Mouse (Mus musculus) G1E (cell line): ENCODE data around the gene Fgf3. TPM values are rescaled to one million over a fixed set of nuclear protein-coding genes. Genes with fewer than 3 reads are reported as not detected.
A peak's percentile ranks its signal among the peaks of the same experiment; 100 is the strongest.

Experiments used
- ATAC-seq: 2 replicates; pipeline ENCODE4 v1.8.0; 2016; ENCODE audit warnings: mild to moderate bottlenecking; ENCODE audit not compliant: insufficient number of reproducible peaks, poor library complexity, low FRiP score, severe bottlenecking; ENCODE audit errors: extremely low read depth
- DNase-seq: peaks from one replicate; pipeline ENCODE4 v3.0.0; 2012; ENCODE audit warnings: low spot score
- H3K27me3 ChIP-seq: 2 replicates; pipeline ENCODE4 v1.6.1; 2012; ENCODE audit warnings: mild to moderate bottlenecking, low read length, inconsistent platforms; ENCODE audit not compliant: insufficient read depth
- H3K36me3 ChIP-seq: replicated peaks from 2 replicates; pipeline ENCODE3; 2012; ENCODE audit warnings: mild to moderate bottlenecking, inconsistent platforms
- H3K4me1 ChIP-seq: 2 replicates; pipeline ENCODE4 v1.6.1; 2012; ENCODE audit warnings: low read depth, low read length, inconsistent platforms, mixed read lengths; ENCODE audit not compliant: insufficient read depth
- H3K4me3 ChIP-seq: 2 replicates; pipeline ENCODE4 v1.5.1; 2012; ENCODE audit warnings: low read depth, mild to moderate bottlenecking, inconsistent platforms, low read length, moderate library complexity, mixed read lengths
- H3K9me3 ChIP-seq: replicated peaks from 2 replicates; pipeline ENCODE4 v1.6.1; 2012; ENCODE audit warnings: inconsistent platforms
- CTCF ChIP-seq: IDR thresholded peaks from 2 replicates; pipeline ENCODE4 v1.5.1; 2012; ENCODE audit warnings: low read depth, low read length, inconsistent platforms, mixed read lengths
- GATA1 ChIP-seq: IDR thresholded peaks from 2 replicates; pipeline ENCODE4 v1.6.1; 2012; ENCODE audit warnings: borderline replicate concordance, low read length, inconsistent platforms, mixed read lengths
- GATA2 ChIP-seq: IDR thresholded peaks from 2 replicates; pipeline ENCODE4 v1.6.1; 2012; ENCODE audit warnings: low read depth, low read length, inconsistent platforms, borderline replicate concordance
- POLR2AphosphoS5 ChIP-seq: IDR thresholded peaks from 2 replicates; pipeline ENCODE4 v1.6.1; 2012; ENCODE audit warnings: low read depth, low read length, inconsistent platforms; ENCODE audit not compliant: insufficient replicate concordance
- TAL1 ChIP-seq: conservative IDR thresholded peaks from 2 replicates; pipeline ENCODE4 v1.6.1; 2012; ENCODE audit warnings: low read depth, low read length, inconsistent platforms, mixed read lengths
- polyA plus RNA-seq: library from polyadenylated mRNA; stranded (reverse); fragments of >175 nt; gene quantifications from 2 replicates; pipeline ENCODE4 v1.2.3, GENCODE M21; 2012
- total RNA-seq, 2 experiments: library from RNA; stranded (forward) in 1 of 2; stranded (reverse) in 1 of 2; fragments of 200-1000 nt in 1 of 2; fragments of >200 nt in 1 of 2; fragmentation: Nextera tagmentation in 1 of 2; gene quantifications; 2 replicates each; pipeline ENCODE4 v1.2.3; 2014 to 2017

Fgf3 gene
- total and polyA plus RNA-seq, 3 experiments, result 0.68 to 14.8 (median 6.2) TPM

GRCm38 (mm10) chr7:144891863-144892262, 54.0 kb downstream of the Fgf3 start:
- no peaks in the 10 kb centered on the region; the same call in 1 of the 2 replicates for H3K9me3 ChIP-seq
- peaks cover 53% of the 10 kb centered on the region for H3K4me1 ChIP-seq
- H3K27me3 ChIP-seq, result no peaks in the 10 kb centered on the region
- no peak for TF ChIP-seq TAL1
- TF ChIP-seq POLR2AphosphoS5, result no peak
- TF ChIP-seq GATA2, result no peak
- TF ChIP-seq GATA1, result no peak
- no peak for TF ChIP-seq CTCF
- peaks cover 56% of the 10 kb centered on the region for H3K36me3 ChIP-seq
- no peak overlapping the region for H3K4me3 ChIP-seq
- ATAC-seq, result no peak
- DNase-seq, result no peak

- peaks cover 53% of the 10 kb centered on the region for H3K4me1 ChIP-seq
- TF ChIP-seq GATA1, result no peak
- no peak for TF ChIP-seq POLR2AphosphoS5
- TF ChIP-seq GATA2, result no peak
- DNase-seq, result no peak
- no peaks in the 10 kb centered on the region for H3K27me3 ChIP-seq
- H3K36me3 ChIP-seq, result peaks cover 52% of the 10 kb centered on the region
- H3K9me3 ChIP-seq, result no peaks in the 10 kb centered on the region; the same call in 1 of the 2 replicates
- H3K4me3 ChIP-seq, result peak overlapping the region; percentile 3; the same call in 1 of the 2 replicates
- ATAC-seq, result no peak
Observed at GRCm38 (mm10) chr7:144892322-144892721, 54.4 kb downstream of the Fgf3 start.

Other genes with a start within 250 kb of the Fgf3 start
- gene Ano1, start 86.1 kb upstream of the Fgf3 start, total RNA-seq (2014; fragmentation: Nextera tagmentation), result 7.1 and 11.3 TPM in 2 replicates
- 3.2 and 3.7 TPM in 2 replicates for gene Ano1, start 86.1 kb upstream of the Fgf3 start, total RNA-seq (2017)
- 1.2 and 1.8 TPM in 2 replicates for gene Ano1, start 86.1 kb upstream of the Fgf3 start, polyA plus RNA-seq
- not detected in 2 replicates for gene Fgf4, start 9.3 kb downstream of the Fgf3 start, total RNA-seq (2014; fragmentation: Nextera tagmentation)
- not detected in 2 replicates for gene Fgf4, start 9.3 kb downstream of the Fgf3 start, total RNA-seq (2017)
- gene Fgf4, start 9.3 kb downstream of the Fgf3 start, polyA plus RNA-seq, result not detected in 2 replicates
- 121 and 129 TPM in 2 replicates for gene Fgf15, start 58.4 kb downstream of the Fgf3 start, total RNA-seq (2014; fragmentation: Nextera tagmentation)
- gene Fgf15, start 58.4 kb downstream of the Fgf3 start, total RNA-seq (2017), result 34.6 and 38.9 TPM in 2 replicates
- 39.2 and 48.5 TPM in 2 replicates for gene Fgf15, start 58.4 kb downstream of the Fgf3 start, polyA plus RNA-seq
- 13.7 and 15.2 TPM in 2 replicates for gene LTO1, start 77.0 kb downstream of the Fgf3 start, total RNA-seq (2014; fragmentation: Nextera tagmentation)
- gene LTO1, start 77.0 kb downstream of the Fgf3 start, total RNA-seq (2017), result 26.8 and 34.0 TPM in 2 replicates
- gene LTO1, start 77.0 kb downstream of the Fgf3 start, polyA plus RNA-seq, result 27.9 TPM in 2 replicates
- not detected in 2 replicates for gene Ccnd1, start 101.8 kb downstream of the Fgf3 start, total RNA-seq (2014; fragmentation: Nextera tagmentation)
- 0.22 TPM in 1 of 2 replicates, not detected in the other for gene Ccnd1, start 101.8 kb downstream of the Fgf3 start, total RNA-seq (2017)
- not detected in 2 replicates for gene Ccnd1, start 101.8 kb downstream of the Fgf3 start, polyA plus RNA-seq